Mouse (Mus musculus) ovary, postnatal 36 days (tissue): ENCODE results near the gene Mtmr4.

Source experiments
- DNase-seq: peaks from one replicate; pipeline ENCODE4 v3.0.0; 2022; ENCODE audit warnings: low spot score, mixed read lengths

Gene Mtmr4

GRCm38 (mm10) chr11:87615952-87616351 is 24.0 kb downstream of the Mtmr4 start:
- no peak for DNase-seq

- DNase-seq, result no peak
These were observed 25.0 kb downstream of the Mtmr4 start, which contains the start of gene Hsf5 for GRCm38 (mm10) chr11:87616790-87617474. Gene Hsf5 (plus strand): TSS chr11:87617164.

- no peak for DNase-seq
These were observed 25.6 kb downstream of the Mtmr4 start for GRCm38 (mm10) chr11:87617606-87618005.

- DNase-seq, result no peak
These were observed 31.2 kb downstream of the Mtmr4 start for GRCm38 (mm10) chr11:87623160-87623559.

- DNase-seq, result peak; percentile 22
These were observed 37.9 kb downstream of the Mtmr4 start for GRCm38 (mm10) chr11:87629859-87630258.

GRCm38 (mm10) chr11:87638793-87639192 is 46.8 kb downstream of the Mtmr4 start:
- no peak for DNase-seq

- DNase-seq, result peak; percentile 74
These were observed 47.2 kb downstream of the Mtmr4 start for GRCm38 (mm10) chr11:87639206-87639605.

- no peak for DNase-seq
These were observed 50.9 kb downstream of the Mtmr4 start for GRCm38 (mm10) chr11:87642865-87643264.

GRCm38 (mm10) chr11:87654693-87655092 is 62.7 kb downstream of the Mtmr4 start:
- no peak for DNase-seq

- no peak for DNase-seq
These were observed 67.3 kb downstream of the Mtmr4 start for GRCm38 (mm10) chr11:87659216-87659615.

GRCm38 (mm10) chr11:87662407-87662806 is 70.4 kb downstream of the Mtmr4 start, which contains the start of gene Rnf43:
Gene Rnf43 (plus strand): TSS chr11:87662722.
- peak; percentile 77 for DNase-seq

- no peak for DNase-seq
These were observed 70.9 kb downstream of the Mtmr4 start for GRCm38 (mm10) chr11:87662822-87663221.

- DNase-seq, result no peak
These were observed 72.0 kb downstream of the Mtmr4 start for GRCm38 (mm10) chr11:87663948-87664347.

GRCm38 (mm10) chr11:87664521-87664920 is 72.6 kb downstream of the Mtmr4 start:
- no peak for DNase-seq

GRCm38 (mm10) chr11:87665224-87665623 is 73.3 kb downstream of the Mtmr4 start:
- DNase-seq, result no peak

- DNase-seq, result no peak
These were observed 73.7 kb downstream of the Mtmr4 start for GRCm38 (mm10) chr11:87665658-87666057.
